Mouse (Mus musculus): ENCODE data around the gene Gm8237.
"Not testable (repeated sequence)": the region's sequence is repeated elsewhere in the genome, so short reads cannot be mapped to it uniquely, and the experiment has no call there.

Gene Gm8237

GRCm38 (mm10) chr14:5880241-5880640, at the start of gene Gm8237:
TSS of gene Gm8237 (minus strand) at chr14:5880382.
- TF ChIP-seq GATA4 (IDR thresholded peaks at IDR 0.05; ENCODE audit: insufficient replicate concordance, low read length), result not testable (repeated sequence)

- TF ChIP-seq GATA4 (IDR thresholded peaks at IDR 0.05; ENCODE audit: insufficient replicate concordance, low read length), result not testable (repeated sequence)
Measured at GRCm38 (mm10) chr14:5830229-5830628, 50.0 kb downstream of the Gm8237 start, which contains the start of gene Gm3424. TSS of gene Gm3424 (minus strand) at chr14:5830329.

Measured in liver, adult (tissue).